1 mouse cellular context compared by ENCODE assay signal in genomic region chr9:75355783-75356182, GRCm38 (mm10).
A peak's percentile ranks its signal among the peaks of the same experiment; 100 is the strongest.
TF ChIP-seq lines count a peak whose summit lies in the region.

No protein-coding gene starts in this region.

TF ChIP-seq in MEL, 35 proteins besides CTCF, POLR2A, EP300 and RAD21:
- TF ChIP-seq ZMIZ1 (IDR thresholded peaks at IDR 0.05; ENCODE audit: low read depth, low read length) (no peak), POLR2AphosphoS2 (IDR thresholded peaks at IDR 0.05; ENCODE audit: low read length) (no peak), KAT2A (conservative IDR thresholded peaks at IDR 0.05; ENCODE audit: low read depth, low read length) (no peak), POLR2AphosphoS5 (IDR thresholded peaks at IDR 0.05; ENCODE audit: borderline replicate concordance, low read depth, low read length) (no peak), HCFC1 (IDR thresholded peaks at IDR 0.05; ENCODE audit: low read depth, low read length) (no peak), GATA1 (IDR thresholded peaks at IDR 0.05; ENCODE audit: low read depth, low read length) (peak; percentile 37; the same call in 1 of the 2 replicates), TAL1 (IDR thresholded peaks at IDR 0.05; ENCODE audit: low read length) (no peak), UBTF (IDR thresholded peaks at IDR 0.05; ENCODE audit: borderline replicate concordance, insufficient read depth, low read depth, low read length) (no peak), ETS1 (IDR thresholded peaks at IDR 0.05; ENCODE audit: low read depth, low read length) (0 out of 2 replicates have a peak, but pooled peaks have one; percentile 13)
